Mouse (Mus musculus): Measurements from ENCODE around the gene Pik3cd. TPM values are rescaled to one million over a fixed set of nuclear protein-coding genes. Genes with fewer than 3 reads are reported as not detected.
"Not testable (repeated sequence)": the region's sequence is repeated elsewhere in the genome, so short reads cannot be mapped to it uniquely, and the experiment has no call there.

The Pik3cd gene
- polyA plus RNA-seq, 1 experiment from 2014 or later = 5.5 TPM

GRCm38 (mm10) chr4:149614869-149615268, 87.5 kb downstream of the Pik3cd start:
- Histone ChIP-seq H3K9ac (ENCODE audit: low read depth, low read length) (no peak overlapping the region), H3K36me3 (ENCODE audit: control insufficient read depth, insufficient read depth, low read length) (peaks cover 2% of the 10 kb centered on the region), H3K4me1 (ENCODE audit: control insufficient read depth, insufficient read depth, low read length) (no peaks in the 10 kb centered on the region), H3K4me2 (replicated peaks; ENCODE audit: low read depth, low read length) (no peak overlapping the region), H3K27me3 (ENCODE audit: control insufficient read depth, insufficient read depth, low read length) (no peaks in the 10 kb centered on the region), H3K27ac (ENCODE audit: low read depth, low read length) (no peak overlapping the region), H3K4me3 (ENCODE audit: low read length) (no peak overlapping the region), H3K9me3 (ENCODE audit: control insufficient read depth, low read length) (0 out of 2 replicates have a peak, but pooled peaks cover 3% of the 10 kb centered on the region)
- no peak for ATAC-seq (ENCODE audit: low FRiP score, low TSS enrichment)
- 97% methylated on average over 3 of the region's 3 CpGs for WGBS

- H3K9ac ChIP-seq (ENCODE audit: low read depth, low read length); H3K4me3 ChIP-seq (ENCODE audit: low read length); H3K9me3 ChIP-seq (ENCODE audit: control insufficient read depth, low read length); H3K36me3 ChIP-seq (ENCODE audit: control insufficient read depth, insufficient read depth, low read length); H3K27ac ChIP-seq (ENCODE audit: low read depth, low read length); H3K4me1 ChIP-seq (ENCODE audit: control insufficient read depth, insufficient read depth, low read length); H3K4me2 ChIP-seq (replicated peaks; ENCODE audit: low read depth, low read length); ATAC-seq (ENCODE audit: low FRiP score, low TSS enrichment); H3K27me3 ChIP-seq (ENCODE audit: control insufficient read depth, insufficient read depth, low read length): not testable (repeated sequence)
- WGBS = 75% methylated on average over 6 of the region's 6 CpGs
Observed at GRCm38 (mm10) chr4:149613497-149613896, 88.9 kb downstream of the Pik3cd start.

- Histone ChIP-seq H3K9ac (ENCODE audit: low read depth, low read length) (no peak overlapping the region), H3K27me3 (ENCODE audit: control insufficient read depth, insufficient read depth, low read length) (no peaks in the 10 kb centered on the region), H3K4me3 (ENCODE audit: low read length) (no peak overlapping the region), H3K27ac (ENCODE audit: low read depth, low read length) (no peak overlapping the region), H3K4me1 (ENCODE audit: control insufficient read depth, insufficient read depth, low read length) (peaks cover 10% of the 10 kb centered on the region), H3K4me2 (replicated peaks; ENCODE audit: low read depth, low read length) (no peak overlapping the region), H3K9me3 (ENCODE audit: control insufficient read depth, low read length) (0 out of 2 replicates have a peak, but pooled peaks cover 3% of the 10 kb centered on the region), H3K36me3 (ENCODE audit: control insufficient read depth, insufficient read depth, low read length) (peaks cover 2% of the 10 kb centered on the region)
- 50% methylated on average over 10 of the region's 10 CpGs for WGBS
- ATAC-seq (ENCODE audit: low FRiP score, low TSS enrichment) = no peak
Observed at GRCm38 (mm10) chr4:149611376-149612044, 90.9 kb downstream of the Pik3cd start.

- peaks cover 10% of the 10 kb centered on the region for H3K4me1 ChIP-seq (ENCODE audit: control insufficient read depth, insufficient read depth, low read length)
- H3K9ac ChIP-seq (ENCODE audit: low read depth, low read length) = no peak overlapping the region
- no peak overlapping the region for H3K4me3 ChIP-seq (ENCODE audit: low read length)
- H3K9me3 ChIP-seq (ENCODE audit: control insufficient read depth, low read length) = no peaks in the 10 kb centered on the region
- H3K4me2 ChIP-seq (replicated peaks; ENCODE audit: low read depth, low read length) = no peak overlapping the region
- 75% methylated on average over 8 of the region's 8 CpGs for WGBS
- no peak overlapping the region for H3K27ac ChIP-seq (ENCODE audit: low read depth, low read length)
- no peaks in the 10 kb centered on the region for H3K36me3 ChIP-seq (ENCODE audit: control insufficient read depth, insufficient read depth, low read length)
- no peak for ATAC-seq (ENCODE audit: low FRiP score, low TSS enrichment)
- H3K27me3 ChIP-seq (ENCODE audit: control insufficient read depth, insufficient read depth, low read length) = no peaks in the 10 kb centered on the region
Observed at GRCm38 (mm10) chr4:149609256-149610025, 92.9 kb downstream of the Pik3cd start.

- Histone ChIP-seq H3K27ac (ENCODE audit: low read depth, low read length) (no peak overlapping the region), H3K36me3 (ENCODE audit: control insufficient read depth, insufficient read depth, low read length) (no peaks in the 10 kb centered on the region), H3K27me3 (ENCODE audit: control insufficient read depth, insufficient read depth, low read length) (no peaks in the 10 kb centered on the region), H3K9ac (ENCODE audit: low read depth, low read length) (no peak overlapping the region), H3K9me3 (ENCODE audit: control insufficient read depth, low read length) (no peaks in the 10 kb centered on the region), H3K4me1 (ENCODE audit: control insufficient read depth, insufficient read depth, low read length) (peaks cover 10% of the 10 kb centered on the region), H3K4me2 (replicated peaks; ENCODE audit: low read depth, low read length) (no peak overlapping the region), H3K4me3 (ENCODE audit: low read length) (no peak overlapping the region)
- ATAC-seq (ENCODE audit: low FRiP score, low TSS enrichment) = no peak
- WGBS = 88% methylated on average over 6 of the region's 6 CpGs
Observed at GRCm38 (mm10) chr4:149608309-149608638, 94.1 kb downstream of the Pik3cd start.

- H3K27ac ChIP-seq (ENCODE audit: low read depth, low read length) = no peak overlapping the region
- no peaks in the 10 kb centered on the region for H3K27me3 ChIP-seq (ENCODE audit: control insufficient read depth, insufficient read depth, low read length)
- H3K9me3 ChIP-seq (ENCODE audit: control insufficient read depth, low read length) = no peaks in the 10 kb centered on the region
- H3K4me2 ChIP-seq (replicated peaks; ENCODE audit: low read depth, low read length) = no peak overlapping the region
- WGBS = 43% methylated on average over 20 of the region's 20 CpGs
- H3K4me3 ChIP-seq (ENCODE audit: low read length) = no peak overlapping the region
- no peak overlapping the region for H3K9ac ChIP-seq (ENCODE audit: low read depth, low read length)
- peaks cover 10% of the 10 kb centered on the region for H3K4me1 ChIP-seq (ENCODE audit: control insufficient read depth, insufficient read depth, low read length)
- peak; percentile 61; the same call in 1 of the 2 replicates for ATAC-seq (ENCODE audit: low FRiP score, low TSS enrichment)
- no peaks in the 10 kb centered on the region for H3K36me3 ChIP-seq (ENCODE audit: control insufficient read depth, insufficient read depth, low read length)
Observed at GRCm38 (mm10) chr4:149607591-149608308, 94.6 kb downstream of the Pik3cd start.

- no peak overlapping the region for H3K27ac ChIP-seq (ENCODE audit: low read depth, low read length)
- no peak overlapping the region for H3K4me2 ChIP-seq (replicated peaks; ENCODE audit: low read depth, low read length)
- H3K4me3 ChIP-seq (ENCODE audit: low read length) = no peak overlapping the region
- ATAC-seq (ENCODE audit: low FRiP score, low TSS enrichment) = no peak
- no peaks in the 10 kb centered on the region for H3K27me3 ChIP-seq (ENCODE audit: control insufficient read depth, insufficient read depth, low read length)
- H3K36me3 ChIP-seq (ENCODE audit: control insufficient read depth, insufficient read depth, low read length) = no peaks in the 10 kb centered on the region
- no peak overlapping the region for H3K9ac ChIP-seq (ENCODE audit: low read depth, low read length)
- WGBS = 69% methylated on average over 15 of the region's 15 CpGs
- H3K4me1 ChIP-seq (ENCODE audit: control insufficient read depth, insufficient read depth, low read length) = peaks cover 10% of the 10 kb centered on the region
- H3K9me3 ChIP-seq (ENCODE audit: control insufficient read depth, low read length) = no peaks in the 10 kb centered on the region
Observed at GRCm38 (mm10) chr4:149606766-149607358, 95.5 kb downstream of the Pik3cd start.

- no peaks in the 10 kb centered on the region for H3K9me3 ChIP-seq (ENCODE audit: control insufficient read depth, low read length)
- ATAC-seq (ENCODE audit: low FRiP score, low TSS enrichment) = no peak
- H3K4me1 ChIP-seq (ENCODE audit: control insufficient read depth, insufficient read depth, low read length) = peaks cover 14% of the 10 kb centered on the region
- H3K36me3 ChIP-seq (ENCODE audit: control insufficient read depth, insufficient read depth, low read length) = no peaks in the 10 kb centered on the region
- no peak overlapping the region for H3K27ac ChIP-seq (ENCODE audit: low read depth, low read length)
- H3K4me3 ChIP-seq (ENCODE audit: low read length) = no peak overlapping the region
- no peak overlapping the region for H3K9ac ChIP-seq (ENCODE audit: low read depth, low read length)
- H3K4me2 ChIP-seq (replicated peaks; ENCODE audit: low read depth, low read length) = no peak overlapping the region
- WGBS = 86% methylated on average over 18 of the region's 18 CpGs
- no peaks in the 10 kb centered on the region for H3K27me3 ChIP-seq (ENCODE audit: control insufficient read depth, insufficient read depth, low read length)
Observed at GRCm38 (mm10) chr4:149606056-149606455, 96.3 kb downstream of the Pik3cd start.

Data from kidney, embryonic 14.5 days (tissue).